Mouse (Mus musculus): ENCODE measurements around the gene C1s2. TPM values are rescaled to one million over a fixed set of nuclear protein-coding genes. Genes with fewer than 3 reads are reported as not detected.
"Not testable (repeated sequence)": the region's sequence is repeated elsewhere in the genome, so short reads cannot be mapped to it uniquely, and the experiment has no call there.

C1s2 gene
- under 1 TPM; 0.23 to 0.68 (median 0.44) TPM for total RNA-seq (2022)

DNA sequence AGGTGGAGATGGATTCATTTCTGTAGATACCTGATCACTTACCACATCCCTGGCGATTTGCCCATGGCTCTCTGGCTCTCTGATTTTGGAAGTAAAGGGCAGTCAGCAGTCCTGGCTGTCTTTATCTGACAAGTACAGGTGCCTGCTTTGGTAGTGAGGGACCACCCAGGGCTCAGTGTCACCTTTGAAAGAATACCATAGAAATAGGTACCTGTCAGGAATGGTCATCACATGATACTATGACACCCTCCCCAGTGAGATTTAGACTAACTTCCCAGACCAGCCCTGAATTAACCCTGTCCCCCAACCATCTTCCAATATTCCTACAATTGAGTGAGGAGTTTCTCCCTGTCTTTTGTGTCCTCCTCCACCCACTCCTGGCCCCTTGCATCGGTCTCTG lies at the start of gene C1s2:
Gene C1s2, minus strand, starts transcription at position 101 of the 400 bp plus-strand sequence.
- DNase-seq (ENCODE audit: low spot score in 2 of 2) = not testable (repeated sequence)

- DNase-seq (ENCODE audit: low spot score in 2 of 2) = no peak
Measured at GRCm38 (mm10) chr6:124683591-124684417, 47.9 kb upstream of the C1s2 start.

GRCm38 (mm10) chr6:124682291-124682690 lies 46.4 kb upstream of the C1s2 start:
- not testable (repeated sequence) for DNase-seq (ENCODE audit: low spot score in 2 of 2)

DNA sequence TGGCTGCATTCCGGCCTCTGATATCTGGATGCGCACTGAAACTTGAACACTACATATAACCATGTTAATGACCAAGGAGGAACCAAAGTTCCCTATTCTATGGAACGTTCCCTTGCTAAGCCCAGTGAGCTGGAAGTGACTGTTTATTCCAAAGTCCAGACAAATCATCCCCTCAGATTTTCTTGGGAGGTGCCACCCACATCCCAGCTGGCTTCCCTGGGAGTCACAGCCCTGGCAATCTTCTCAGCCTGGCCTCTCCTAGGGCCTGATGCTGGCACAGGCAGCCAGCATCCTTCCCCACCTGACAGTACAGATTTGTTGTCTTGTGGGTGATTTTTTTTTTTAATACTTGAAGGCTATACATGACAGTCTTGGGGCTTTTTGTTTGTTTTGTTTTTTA lies 43.6 kb upstream of the C1s2 start:
- no peak for DNase-seq (ENCODE audit: low spot score in 2 of 2)

DNA sequence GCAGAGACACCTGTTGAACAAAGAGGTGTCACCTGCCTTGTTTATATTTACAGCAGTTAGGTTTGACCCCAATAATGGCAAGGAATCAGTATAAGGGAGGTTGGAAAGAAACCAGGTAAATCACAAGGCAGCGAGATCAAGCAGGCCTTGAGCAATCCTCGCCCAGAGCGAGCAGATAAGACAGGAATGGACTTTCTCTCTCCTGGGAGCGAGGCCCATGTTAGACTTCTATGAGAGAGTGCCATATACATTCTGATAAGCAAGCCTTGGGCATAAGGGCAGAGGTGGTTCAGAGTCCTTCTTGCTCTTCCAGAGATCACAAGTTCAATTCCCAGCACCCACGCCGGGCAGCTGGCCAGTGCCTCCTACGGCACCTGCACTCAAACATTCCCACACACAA lies 42.9 kb upstream of the C1s2 start:
- DNase-seq (ENCODE audit: low spot score in 2 of 2) = no peak

DNA sequence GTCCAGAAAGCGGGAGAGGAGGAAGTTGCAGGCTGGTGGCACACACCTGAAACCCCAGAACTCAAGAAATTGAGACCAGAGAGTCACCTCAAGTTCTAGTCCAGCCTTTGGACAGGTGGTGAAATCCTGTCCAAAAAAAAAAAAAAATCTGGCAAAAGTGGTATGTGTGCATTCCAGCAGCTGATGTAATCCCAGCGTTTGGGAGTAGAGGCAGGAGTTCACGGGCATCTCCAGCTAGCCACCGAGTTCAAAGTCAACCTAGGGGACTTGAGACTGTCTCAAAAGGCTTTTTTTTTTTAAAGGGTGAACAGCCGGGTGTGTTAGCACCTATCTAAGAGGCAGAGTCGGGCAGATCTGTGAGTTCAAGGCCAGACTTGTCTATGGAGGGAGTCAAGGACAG lies 40.3 kb upstream of the C1s2 start:
- no peak for DNase-seq (ENCODE audit: low spot score in 2 of 2)

DNA sequence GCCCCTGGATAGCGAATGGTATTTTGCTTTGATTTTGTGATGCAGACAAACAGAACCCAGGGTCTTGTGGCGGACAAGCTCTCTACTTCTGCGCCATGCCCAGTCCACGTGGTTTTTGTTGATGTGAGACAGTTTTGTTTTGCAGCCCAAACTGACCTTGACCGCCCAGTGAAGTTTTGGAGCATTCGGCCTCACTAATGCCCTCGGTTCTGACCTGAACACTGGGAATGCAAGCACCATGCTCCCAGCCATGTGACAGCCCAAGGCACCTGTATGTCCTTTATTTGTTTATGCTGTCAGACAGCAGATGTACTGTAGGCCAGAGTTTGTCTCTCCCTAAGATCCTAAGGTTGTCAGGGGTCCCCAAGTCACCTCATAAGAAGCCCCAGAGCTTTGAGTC lies 38.7 kb upstream of the C1s2 start:
- DNase-seq (ENCODE audit: low spot score in 2 of 2) = no peak

- DNase-seq (ENCODE audit: low spot score in 2 of 2) = peak in 1 of 2 experiments; percentile 43
Measured at GRCm38 (mm10) chr6:124673619-124674018, 37.7 kb upstream of the C1s2 start.

DNA sequence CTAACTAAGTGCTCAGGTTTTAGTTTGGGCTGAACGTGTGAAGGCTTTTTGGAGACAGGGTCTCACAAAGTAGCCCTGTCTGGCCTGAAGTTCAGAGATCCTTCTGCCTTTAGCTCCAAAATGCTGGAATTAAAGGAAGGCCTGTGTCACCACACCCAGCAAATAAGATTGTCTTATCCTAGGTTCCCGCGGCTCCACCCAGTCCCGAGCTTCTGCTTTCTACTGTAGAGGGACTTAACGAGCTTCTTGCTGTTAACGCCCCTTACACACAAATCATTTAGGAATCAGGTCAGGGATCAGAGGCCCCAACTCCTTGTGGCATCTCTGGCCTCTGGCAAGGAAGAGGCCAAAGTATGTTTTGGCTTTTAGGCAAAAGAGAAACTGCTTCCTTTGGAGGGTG lies 36.2 kb upstream of the C1s2 start:
- DNase-seq (ENCODE audit: low spot score in 2 of 2) = no peak

DNA sequence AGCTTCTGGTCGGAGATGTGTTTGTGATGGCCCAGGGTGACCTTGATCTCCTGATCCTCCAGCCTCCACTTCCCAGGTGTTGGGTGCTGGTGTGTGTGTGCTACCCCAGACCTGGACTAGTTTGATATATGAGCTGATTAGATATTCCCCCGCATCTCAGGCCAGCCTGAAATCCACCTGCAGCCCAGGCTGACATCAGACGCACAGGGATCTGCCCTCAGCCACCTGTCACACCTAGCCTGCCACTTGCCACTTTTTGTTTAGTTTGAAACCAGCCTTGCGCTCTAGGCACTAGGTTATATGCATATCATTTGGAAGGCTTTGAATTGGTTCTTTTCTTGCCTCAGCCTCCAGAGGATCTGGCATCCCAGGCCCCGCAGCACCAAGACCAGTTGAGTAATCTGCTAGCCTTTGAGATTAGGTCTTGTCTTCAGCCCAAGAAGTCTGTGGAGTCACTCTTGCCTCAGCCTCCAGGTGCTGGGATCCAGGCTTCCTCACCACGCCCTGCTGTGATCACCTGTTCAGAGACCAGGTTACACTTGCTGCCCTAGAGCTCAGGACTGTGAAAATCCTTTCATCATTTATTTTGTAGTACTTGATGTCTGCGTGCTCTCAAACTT lies 34.5 kb upstream of the C1s2 start:
- DNase-seq (ENCODE audit: low spot score in 2 of 2) = no peak

DNA sequence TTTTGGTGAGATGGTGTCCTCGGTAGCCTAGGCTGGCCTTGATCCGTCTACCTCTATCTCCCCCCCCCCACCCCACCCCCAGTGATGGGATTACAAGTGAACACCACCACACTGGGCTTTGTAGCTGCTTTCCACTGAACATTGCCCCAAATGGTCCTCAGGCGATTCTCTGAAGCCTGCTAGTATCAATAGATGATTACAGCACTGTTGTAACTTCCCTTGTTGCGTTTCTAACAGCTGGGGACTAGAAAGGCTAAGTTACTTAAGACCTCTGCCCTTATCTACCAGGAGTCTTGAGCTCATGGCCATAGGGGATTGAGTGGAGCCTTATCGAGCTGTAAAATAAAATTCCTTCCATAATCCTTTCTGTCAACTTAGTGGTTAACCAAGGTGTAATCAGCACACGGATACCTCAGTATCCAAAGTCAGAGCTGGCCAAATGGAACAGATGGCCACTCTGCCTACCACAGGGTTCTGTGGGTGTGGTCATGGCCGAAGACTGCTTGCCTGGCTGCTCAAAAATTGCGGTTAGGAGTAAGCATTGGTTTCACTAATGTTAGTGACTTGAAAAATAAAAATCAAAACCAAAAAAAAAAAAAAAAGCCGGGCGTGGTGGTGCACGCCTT lies 33.5 kb upstream of the C1s2 start:
- DNase-seq (ENCODE audit: low spot score in 2 of 2) = no peak

GRCm38 (mm10) chr6:124665011-124665410 lies 29.1 kb upstream of the C1s2 start:
- DNase-seq (ENCODE audit: low spot score in 2 of 2) = no peak

- no peak for DNase-seq (ENCODE audit: low spot score in 2 of 2)
Measured at GRCm38 (mm10) chr6:124664256-124664655, 28.4 kb upstream of the C1s2 start.

DNA sequence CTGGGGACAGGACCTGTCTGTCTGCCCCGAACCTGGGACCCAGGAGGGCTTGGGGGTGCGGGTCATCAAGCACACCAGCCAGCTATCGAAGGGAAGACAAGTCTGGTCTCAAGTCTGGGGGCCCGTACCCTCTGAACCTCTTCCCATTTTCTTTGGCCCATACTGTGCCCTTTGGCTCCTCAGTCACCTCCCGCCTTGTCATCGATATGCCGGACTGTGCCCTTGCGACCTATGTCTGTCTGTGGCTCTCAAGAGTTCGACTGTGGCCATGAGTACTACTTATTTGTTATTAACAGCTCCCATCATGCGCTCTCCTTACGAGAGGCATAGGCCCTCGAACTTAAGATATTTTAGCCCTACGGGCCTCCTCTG lies 27.5 kb upstream of the C1s2 start:
- no peak for DNase-seq (ENCODE audit: low spot score in 2 of 2)

DNA sequence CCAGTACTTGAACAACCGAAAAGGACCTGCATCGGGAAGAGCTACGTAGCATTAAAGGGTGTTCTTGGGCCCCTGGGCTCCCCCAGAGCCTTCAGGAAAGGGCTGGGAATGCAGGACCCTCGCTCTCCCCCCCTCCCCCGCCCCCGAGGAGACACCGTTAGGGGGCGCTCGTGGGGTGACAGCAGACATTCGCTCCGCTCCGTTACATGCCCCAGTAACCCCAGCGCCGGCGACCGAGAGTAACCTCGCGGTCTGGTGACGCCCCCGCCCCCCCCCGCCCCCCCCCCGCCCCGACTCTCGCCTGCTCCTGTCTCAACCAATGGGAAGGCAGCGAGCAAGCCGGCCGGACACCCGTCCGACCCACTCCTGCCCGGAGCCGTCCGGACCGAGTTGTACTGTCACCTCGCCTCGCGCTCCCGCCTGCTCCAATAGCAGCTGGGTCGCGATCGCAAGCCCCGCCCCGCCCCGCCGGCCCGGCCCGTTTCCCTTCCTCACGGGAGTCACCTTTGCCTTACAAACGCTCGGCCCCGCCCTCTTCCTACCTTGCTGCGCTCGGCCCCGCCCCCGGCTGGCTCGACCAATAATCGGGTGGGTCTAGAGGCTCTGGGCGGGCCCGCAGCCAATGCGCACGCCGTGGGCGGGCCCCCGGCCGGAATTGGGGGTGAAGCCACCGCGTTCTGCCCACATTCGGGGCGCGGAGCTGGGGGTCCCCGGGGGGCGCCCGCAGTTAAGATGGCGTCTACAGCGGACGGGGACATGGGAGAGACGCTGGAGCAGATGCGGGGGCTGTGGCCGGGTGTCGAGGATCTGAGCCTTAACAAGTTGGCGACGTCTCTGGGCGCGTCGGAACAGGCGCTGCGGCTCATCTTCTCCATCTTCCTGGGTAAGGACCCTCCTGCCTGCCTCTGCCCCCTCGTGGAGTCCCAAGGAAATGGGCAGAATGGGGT lies 26.9 kb upstream of the C1s2 start, which contains the start of gene Lpcat3:
Gene Lpcat3, plus strand, starts transcription at position 551 of the 947 bp plus-strand sequence.
- DNase-seq (ENCODE audit: low spot score in 2 of 2) = peak; percentile 96

GRCm38 (mm10) chr6:124661995-124662394 lies 26.1 kb upstream of the C1s2 start:
- no peak for DNase-seq (ENCODE audit: low spot score in 2 of 2)

DNA sequence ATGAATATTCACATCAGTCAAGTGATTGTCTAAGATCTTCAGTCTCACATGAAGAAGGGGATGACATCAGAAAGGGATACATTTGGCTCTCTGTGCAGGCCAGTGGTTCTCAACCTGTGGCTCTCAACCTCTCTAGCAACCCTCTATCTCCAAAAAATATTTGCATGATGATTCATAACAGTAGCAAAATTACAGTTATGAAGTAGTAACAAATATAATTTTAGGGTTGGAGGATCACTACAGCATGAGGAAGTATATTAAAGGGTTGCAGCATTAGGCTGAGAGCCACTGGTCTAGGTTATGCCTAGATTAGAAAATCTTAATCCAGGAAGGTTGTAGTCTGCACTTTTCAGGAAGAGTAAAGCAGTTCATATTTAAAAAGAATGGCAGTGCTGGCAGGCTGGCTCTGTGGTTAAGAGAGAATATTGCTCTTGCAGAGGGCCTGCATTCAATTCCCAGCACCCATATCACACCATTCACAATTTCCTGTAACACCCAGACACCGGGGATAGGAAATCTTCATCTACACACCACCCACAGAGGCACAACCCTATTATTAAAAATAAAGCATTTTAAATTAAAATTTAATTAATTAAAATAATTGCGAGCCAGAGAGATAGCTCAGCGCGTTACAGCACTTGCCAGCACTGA lies 25.4 kb upstream of the C1s2 start:
- DNase-seq (ENCODE audit: low spot score in 2 of 2) = no peak

DNA sequence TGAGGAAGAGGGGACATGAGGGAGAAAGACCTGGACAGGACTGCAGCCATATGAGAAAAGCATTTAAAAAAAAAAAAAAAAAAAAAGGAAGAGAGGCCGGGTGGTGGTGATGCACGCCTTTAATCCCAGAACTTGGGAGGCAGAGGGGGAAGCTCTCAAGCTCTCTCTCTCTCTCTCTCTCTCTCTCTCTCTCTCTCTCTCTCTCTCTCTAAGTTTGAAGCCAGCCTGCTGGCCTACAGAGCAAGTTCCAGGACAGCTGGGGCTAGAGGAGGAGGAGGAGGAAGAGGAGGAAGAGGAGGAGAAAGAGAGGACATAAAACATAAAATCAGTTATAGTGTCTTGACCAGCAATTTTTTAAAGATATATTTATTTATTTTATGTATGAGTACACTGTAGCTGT lies 22.2 kb upstream of the C1s2 start:
- DNase-seq (ENCODE audit: low spot score in 2 of 2) = no peak

DNA sequence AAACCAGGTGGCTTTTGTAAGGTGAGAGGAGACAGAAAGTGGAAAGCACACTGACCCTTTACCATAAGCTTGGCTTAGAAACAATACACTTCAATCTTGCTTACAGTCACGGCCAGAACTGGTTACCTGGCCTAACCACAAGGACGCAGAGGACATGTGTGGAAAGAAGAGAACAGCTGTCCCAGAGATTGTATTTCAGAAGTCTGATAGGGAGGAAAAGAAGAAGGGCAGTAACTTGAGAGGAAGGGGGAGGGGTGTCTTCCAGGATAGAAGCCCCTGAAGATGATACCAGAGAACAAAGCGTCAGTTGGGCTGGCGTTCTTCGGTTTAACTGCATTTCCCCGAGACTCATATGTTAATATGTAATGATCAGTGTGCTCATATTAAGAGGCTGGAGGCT lies 20.0 kb upstream of the C1s2 start:
- DNase-seq (ENCODE audit: low spot score in 2 of 2) = no peak

DNA sequence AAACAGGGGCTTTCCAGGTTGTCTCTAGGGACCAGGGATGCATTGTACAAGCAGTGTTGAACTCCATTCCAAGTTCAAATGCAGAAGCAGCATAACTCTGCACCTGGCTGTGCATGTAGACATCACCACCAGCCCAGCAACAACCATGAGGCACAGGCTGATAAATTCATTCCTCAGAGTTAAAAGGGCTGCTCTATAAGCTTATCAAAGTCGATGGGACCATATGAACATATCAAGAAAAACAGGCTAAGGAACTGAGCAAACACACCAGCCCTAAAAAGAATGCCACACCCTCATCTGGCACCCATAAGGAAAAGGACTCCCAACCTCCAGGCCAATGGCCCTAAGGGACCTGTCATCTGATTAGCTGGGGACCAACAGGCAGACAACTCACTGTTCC lies 10.5 kb upstream of the C1s2 start:
- no peak for DNase-seq (ENCODE audit: low spot score in 2 of 2)

- peak in 1 of 2 experiments; percentile 50 for DNase-seq (ENCODE audit: low spot score in 2 of 2)
Measured at GRCm38 (mm10) chr6:124640997-124641396, 5.1 kb upstream of the C1s2 start.
